Mouse (Mus musculus): ENCODE results near the gene Gm20388.
"Not testable (repeated sequence)": the region's sequence is repeated elsewhere in the genome, so short reads cannot be mapped to it uniquely, and the experiment has no call there.

The Gm20388 gene

GRCm38 (mm10) chr8:124141681-124142391 lies 4231.2 kb downstream of the Gm20388 start:
- peak; percentile 10 for DNase-seq (ENCODE audit: low read depth)

- DNase-seq (ENCODE audit: low read depth): no peak
These were observed 4232.4 kb downstream of the Gm20388 start for GRCm38 (mm10) chr8:124143003-124143402.

- no peak for DNase-seq (ENCODE audit: low read depth)
These were observed 4233.4 kb downstream of the Gm20388 start for GRCm38 (mm10) chr8:124143871-124144618.

- DNase-seq (ENCODE audit: low read depth): no peak
These were observed 4234.0 kb downstream of the Gm20388 start for GRCm38 (mm10) chr8:124144619-124144980.

- no peak for DNase-seq (ENCODE audit: low read depth)
These were observed 4235.6 kb downstream of the Gm20388 start for GRCm38 (mm10) chr8:124146286-124146685.

- peak; percentile 14 for DNase-seq (ENCODE audit: low read depth)
These were observed 4239.4 kb downstream of the Gm20388 start for GRCm38 (mm10) chr8:124150009-124150408.

- no peak for DNase-seq (ENCODE audit: low read depth)
These were observed 4239.9 kb downstream of the Gm20388 start for GRCm38 (mm10) chr8:124150536-124150935.

- DNase-seq (ENCODE audit: low read depth): no peak
These were observed 4241.2 kb downstream of the Gm20388 start for GRCm38 (mm10) chr8:124151881-124152280.

GRCm38 (mm10) chr8:124152771-124153170 lies 4242.1 kb downstream of the Gm20388 start:
- no peak for DNase-seq (ENCODE audit: low read depth)

- DNase-seq (ENCODE audit: low read depth): no peak
These were observed 4245.7 kb downstream of the Gm20388 start for GRCm38 (mm10) chr8:124156324-124156723.

GRCm38 (mm10) chr8:124161683-124162082 lies 4251.0 kb downstream of the Gm20388 start:
- DNase-seq (ENCODE audit: low read depth): no peak

- no peak for DNase-seq (ENCODE audit: low read depth)
These were observed 4252.6 kb downstream of the Gm20388 start for GRCm38 (mm10) chr8:124163258-124163657.

GRCm38 (mm10) chr8:124169749-124170148 lies 4259.1 kb downstream of the Gm20388 start:
- DNase-seq (ENCODE audit: low read depth): no peak

GRCm38 (mm10) chr8:124170671-124171070 lies 4260.0 kb downstream of the Gm20388 start:
- DNase-seq (ENCODE audit: low read depth): no peak

GRCm38 (mm10) chr8:124171557-124172528 lies 4261.2 kb downstream of the Gm20388 start:
- peak; percentile 86 for DNase-seq (ENCODE audit: low read depth)

GRCm38 (mm10) chr8:124173688-124174087 lies 4263.0 kb downstream of the Gm20388 start:
- no peak for DNase-seq (ENCODE audit: low read depth)

- DNase-seq (ENCODE audit: low read depth): no peak
These were observed 4265.5 kb downstream of the Gm20388 start for GRCm38 (mm10) chr8:124176133-124176532.

GRCm38 (mm10) chr8:124177092-124177491 lies 4266.5 kb downstream of the Gm20388 start:
- not testable (repeated sequence) for DNase-seq (ENCODE audit: low read depth)

GRCm38 (mm10) chr8:124180681-124181445 lies 4270.2 kb downstream of the Gm20388 start:
- no peak for DNase-seq (ENCODE audit: low read depth)

- no peak for DNase-seq (ENCODE audit: low read depth)
These were observed 4271.1 kb downstream of the Gm20388 start for GRCm38 (mm10) chr8:124181751-124182150.

- peak; percentile 87 for DNase-seq (ENCODE audit: low read depth)
These were observed 4271.6 kb downstream of the Gm20388 start for GRCm38 (mm10) chr8:124182224-124182623.

Measured in NIH3T3 (cell line).